Mouse (Mus musculus): ENCODE data around the gene Ptprn2. TPM values are rescaled to one million over a fixed set of nuclear protein-coding genes. Genes with fewer than 3 reads are reported as not detected.

The Ptprn2 gene
- polyA plus RNA-seq, 1 experiment from 2014 or later, result 16.3 TPM

DNA sequence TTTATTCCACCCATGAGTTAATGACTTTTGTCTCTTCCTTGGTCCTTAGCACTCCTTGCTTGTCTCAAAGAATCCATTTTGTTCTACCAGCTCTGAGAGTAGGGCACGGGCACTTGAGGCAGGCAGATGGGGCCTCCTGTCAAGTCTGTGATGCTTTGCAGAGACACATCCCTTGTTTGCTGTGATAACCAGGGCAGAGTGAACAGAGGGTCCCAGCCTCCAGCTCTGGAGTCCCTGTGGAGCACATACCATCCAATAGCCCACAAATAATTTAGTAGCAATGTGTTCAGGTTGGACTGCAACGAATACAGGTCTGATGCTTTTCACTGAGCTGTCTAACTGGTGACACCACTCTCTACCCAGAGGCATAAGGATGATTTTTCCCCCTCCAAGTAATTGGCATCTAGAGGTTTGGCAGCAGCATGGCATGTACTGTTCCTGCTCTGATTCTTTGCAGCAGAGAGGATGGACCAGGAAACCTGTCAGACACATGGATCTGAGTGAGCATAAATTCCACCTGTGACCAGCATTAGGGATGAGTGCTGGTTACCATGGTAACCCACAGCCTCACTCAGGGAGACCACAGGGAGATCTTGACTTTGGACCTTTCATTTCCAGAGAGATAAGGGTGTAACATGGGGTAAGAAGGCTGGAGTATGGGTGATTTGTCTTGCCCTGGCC is 319.7 kb downstream of the Ptprn2 start:
- Histone ChIP-seq H3K4me2 (no peak overlapping the region), H3K4me3 (replicated peaks) (no peak overlapping the region), H3K27me3 (replicated peaks) (no peaks in the 10 kb centered on the region), H3K9ac (replicated peaks) (no peak overlapping the region), H3K4me1 (peaks cover 9% of the 10 kb centered on the region; the same call in 1 of the 2 replicates), H3K9me3 (replicated peaks) (no peaks in the 10 kb centered on the region), H3K27ac (replicated peaks) (no peak overlapping the region), H3K36me3 (no peaks in the 10 kb centered on the region)
- ATAC-seq (ENCODE audit: low FRiP score), result peak; percentile 31; the same call in 1 of the 2 replicates
- WGBS, result 48% methylated on average over 2 of the region's 2 CpGs

DNA sequence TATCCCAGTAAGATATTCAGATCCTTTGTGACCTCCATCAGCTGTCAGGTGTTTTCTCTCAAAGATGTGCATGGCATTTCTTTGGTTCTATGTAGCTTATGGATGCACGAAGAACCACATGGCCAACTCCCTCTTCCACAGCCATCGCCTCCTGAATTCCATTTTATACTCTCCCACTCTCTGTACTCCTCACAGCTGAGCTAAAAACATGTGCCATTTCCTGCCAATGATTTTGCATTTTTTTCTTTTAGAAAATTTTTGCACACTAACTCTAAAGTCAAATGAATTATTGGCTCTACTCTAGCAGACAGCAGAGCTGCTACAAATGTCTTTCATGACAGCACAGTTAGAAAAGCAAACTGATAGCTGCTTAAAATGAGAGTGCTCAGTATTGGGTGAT is 320.6 kb downstream of the Ptprn2 start:
- 85% methylated on average over 2 of the region's 2 CpGs for WGBS
- Histone ChIP-seq H3K27me3 (replicated peaks) (no peaks in the 10 kb centered on the region), H3K36me3 (no peaks in the 10 kb centered on the region), H3K9me3 (replicated peaks) (no peaks in the 10 kb centered on the region), H3K9ac (replicated peaks) (no peak overlapping the region), H3K4me2 (no peak overlapping the region), H3K4me3 (replicated peaks) (no peak overlapping the region), H3K4me1 (peaks cover 9% of the 10 kb centered on the region; the same call in 1 of the 2 replicates), H3K27ac (replicated peaks) (no peak overlapping the region)
- no peak for ATAC-seq (ENCODE audit: low FRiP score)

DNA sequence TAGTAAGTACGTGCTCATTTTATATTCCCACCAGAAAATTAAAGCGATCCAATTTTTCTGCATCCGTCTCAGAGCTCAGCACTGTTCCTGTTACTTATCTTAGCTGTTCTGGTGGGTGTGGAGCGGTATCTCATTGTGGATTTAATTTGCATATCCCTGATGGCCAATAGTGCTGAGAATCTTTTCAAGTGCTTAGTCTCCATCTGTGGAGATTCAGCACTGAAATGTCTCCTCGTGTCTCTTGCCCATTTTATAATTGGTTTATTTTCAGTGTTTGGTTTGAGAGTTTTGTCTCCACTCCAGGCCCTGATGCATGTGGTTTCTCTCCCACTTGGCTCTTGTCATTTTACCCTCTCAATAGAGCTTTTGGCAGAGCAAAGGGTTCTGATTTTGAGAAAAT is 327.5 kb downstream of the Ptprn2 start:
- no peaks in the 10 kb centered on the region for H3K36me3 ChIP-seq
- H3K27ac ChIP-seq (replicated peaks), result no peak overlapping the region
- H3K4me3 ChIP-seq (replicated peaks), result no peak overlapping the region
- H3K27me3 ChIP-seq (replicated peaks), result no peaks in the 10 kb centered on the region
- no peak overlapping the region for H3K4me2 ChIP-seq
- no peaks in the 10 kb centered on the region for H3K9me3 ChIP-seq (replicated peaks)
- ATAC-seq (ENCODE audit: low FRiP score), result no peak
- H3K4me1 ChIP-seq, result no peaks in the 10 kb centered on the region
- H3K9ac ChIP-seq (replicated peaks), result no peak overlapping the region
- 44% methylated on average over 5 of the region's 5 CpGs for WGBS

DNA sequence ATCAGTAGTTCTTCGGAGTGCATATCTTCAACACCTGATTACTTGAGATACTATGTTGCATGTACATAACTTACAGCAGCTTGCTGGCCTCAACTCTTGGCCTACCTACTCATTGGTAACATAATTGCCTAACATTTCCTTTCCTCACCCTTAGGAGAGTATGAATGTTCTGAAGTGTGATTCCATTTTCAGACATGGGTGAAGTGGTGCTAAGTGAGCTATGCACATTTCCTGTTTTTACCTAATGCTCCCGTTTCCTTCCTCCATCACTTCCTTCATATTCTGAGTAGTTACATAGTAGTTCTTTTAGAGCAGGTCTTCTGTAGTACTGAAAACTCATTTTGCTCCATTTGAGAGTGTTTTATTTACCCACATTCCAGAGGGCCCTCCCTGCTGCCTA is 334.3 kb downstream of the Ptprn2 start:
- no peak overlapping the region for H3K4me2 ChIP-seq
- no peaks in the 10 kb centered on the region for H3K36me3 ChIP-seq
- no peak overlapping the region for H3K9ac ChIP-seq (replicated peaks)
- H3K4me3 ChIP-seq (replicated peaks), result no peak overlapping the region
- 86% methylated on average over 2 of the region's 2 CpGs for WGBS
- H3K27ac ChIP-seq (replicated peaks), result no peak overlapping the region
- ATAC-seq (ENCODE audit: low FRiP score), result no peak
- no peaks in the 10 kb centered on the region for H3K9me3 ChIP-seq (replicated peaks)
- H3K4me1 ChIP-seq, result 0 out of 2 replicates have a peak, but pooled peaks cover 3% of the 10 kb centered on the region
- H3K27me3 ChIP-seq (replicated peaks), result no peaks in the 10 kb centered on the region

DNA sequence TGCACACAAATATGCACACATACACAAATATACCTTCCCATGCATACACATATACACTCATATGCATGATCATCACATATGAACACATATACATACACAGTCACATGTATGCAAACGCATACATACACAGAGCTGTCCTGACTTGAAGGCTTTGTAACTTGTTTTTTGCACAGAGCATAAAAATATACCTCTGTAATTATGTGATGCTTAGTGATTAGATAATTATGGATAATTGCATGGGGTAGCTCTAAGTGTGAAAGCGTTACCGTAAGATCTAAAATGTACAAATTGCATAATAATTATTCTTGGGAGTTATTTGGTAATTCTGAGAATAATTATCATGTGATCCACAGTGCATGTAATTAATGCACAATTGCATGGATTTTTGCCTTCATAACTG is 337.8 kb downstream of the Ptprn2 start:
- Histone ChIP-seq H3K4me2 (no peak overlapping the region), H3K36me3 (no peaks in the 10 kb centered on the region), H3K9ac (replicated peaks) (no peak overlapping the region), H3K27ac (replicated peaks) (no peak overlapping the region), H3K9me3 (replicated peaks) (no peaks in the 10 kb centered on the region), H3K4me3 (replicated peaks) (no peak overlapping the region), H3K4me1 (0 out of 2 replicates have a peak, but pooled peaks cover 3% of the 10 kb centered on the region), H3K27me3 (replicated peaks) (no peaks in the 10 kb centered on the region)
- 0 out of 2 replicates have a peak, but pooled peaks have one; percentile 41 for ATAC-seq (ENCODE audit: low FRiP score)
- 58% methylated on average over 3 of the region's 3 CpGs for WGBS

DNA sequence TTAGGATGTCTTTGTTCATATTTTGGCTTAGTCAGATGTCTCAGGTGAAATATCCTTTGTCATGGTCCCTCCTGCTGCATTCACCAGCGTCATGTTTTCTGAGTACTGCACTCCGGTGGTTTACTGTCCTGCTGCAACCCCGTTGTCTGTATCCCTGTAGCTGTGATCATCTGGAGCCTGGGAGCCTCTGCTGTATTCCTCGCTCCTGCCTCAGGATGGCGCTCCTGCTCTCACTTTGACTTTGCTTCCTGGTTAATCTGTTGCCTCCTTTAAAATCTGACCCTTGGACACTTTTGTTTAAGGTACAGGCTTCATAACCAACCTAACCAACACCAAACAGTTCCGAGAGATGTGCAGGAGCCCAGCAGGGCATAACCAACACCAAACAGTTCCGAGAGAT is 342.2 kb downstream of the Ptprn2 start:
- no peaks in the 10 kb centered on the region for H3K36me3 ChIP-seq
- H3K4me3 ChIP-seq (replicated peaks), result no peak overlapping the region
- WGBS, result 33% methylated on average over 7 of the region's 7 CpGs
- H3K27ac ChIP-seq (replicated peaks), result no peak overlapping the region
- ATAC-seq (ENCODE audit: low FRiP score), result no peak
- H3K9ac ChIP-seq (replicated peaks), result no peak overlapping the region
- H3K9me3 ChIP-seq (replicated peaks), result no peaks in the 10 kb centered on the region
- H3K4me1 ChIP-seq, result 0 out of 2 replicates have a peak, but pooled peaks cover 3% of the 10 kb centered on the region
- H3K27me3 ChIP-seq (replicated peaks), result no peaks in the 10 kb centered on the region
- no peak overlapping the region for H3K4me2 ChIP-seq

DNA sequence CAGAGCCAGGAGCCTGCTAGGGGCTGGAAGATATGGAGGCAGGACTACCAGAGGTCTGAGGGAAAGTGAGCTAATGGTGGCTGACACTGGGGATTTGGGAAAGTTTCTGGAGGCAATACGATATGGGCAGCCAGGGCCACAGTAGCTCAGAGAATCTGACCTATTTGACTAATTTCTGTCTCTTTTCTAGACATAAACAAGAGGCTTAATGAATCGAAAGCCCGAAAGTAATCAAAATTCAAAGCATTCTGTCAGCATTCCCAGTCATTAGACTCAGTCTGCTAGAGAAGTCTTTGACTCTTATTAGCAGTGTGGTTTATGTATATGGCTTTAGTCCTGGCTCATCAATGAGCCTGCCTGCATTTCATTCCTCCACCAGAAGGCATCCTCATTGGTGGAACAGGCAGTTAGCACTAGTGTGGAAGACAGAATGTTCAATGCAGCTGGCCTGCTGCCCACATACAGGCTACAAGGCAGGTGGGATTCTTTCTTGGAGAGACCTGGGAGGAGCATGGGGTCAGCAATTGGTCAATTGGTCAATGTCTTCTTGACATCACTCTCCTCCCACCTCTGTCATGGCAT is 353.2 kb downstream of the Ptprn2 start:
- H3K36me3 ChIP-seq, result no peaks in the 10 kb centered on the region
- H3K4me2 ChIP-seq, result no peak overlapping the region

DNA sequence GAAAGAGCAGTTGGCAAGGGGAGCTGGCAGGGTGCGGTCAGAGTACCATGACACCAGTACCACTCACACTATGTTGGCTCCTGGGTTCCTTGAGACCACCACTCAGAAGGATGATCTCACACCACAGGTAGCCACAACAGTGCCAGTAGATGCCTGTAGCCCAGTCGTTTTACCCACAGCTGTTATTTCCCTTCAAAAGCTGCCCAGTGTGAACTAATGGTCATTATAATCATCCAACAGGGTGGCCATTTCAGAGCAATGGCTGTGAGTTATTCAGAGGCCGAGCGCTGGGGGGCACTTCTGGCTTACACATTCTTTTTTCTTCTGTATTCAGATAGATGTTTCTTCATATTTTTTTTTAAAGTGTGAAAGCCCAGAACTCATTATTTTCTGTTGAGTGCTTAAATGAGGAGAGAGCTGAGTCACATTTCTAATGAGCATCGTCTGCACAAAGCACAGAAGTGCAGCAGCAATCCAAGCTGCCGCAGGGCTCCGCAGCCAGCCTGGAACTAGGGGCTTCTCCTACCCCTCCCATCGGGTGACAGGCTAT is 357.3 kb downstream of the Ptprn2 start:
- Histone ChIP-seq H3K4me2 (no peak overlapping the region), H3K9me3 (replicated peaks) (no peaks in the 10 kb centered on the region), H3K27me3 (replicated peaks) (no peaks in the 10 kb centered on the region), H3K27ac (replicated peaks) (no peak overlapping the region; the same call in 1 of the 2 replicates), H3K36me3 (no peaks in the 10 kb centered on the region), H3K4me1 (0 out of 2 replicates have a peak, but pooled peaks cover 8% of the 10 kb centered on the region), H3K4me3 (replicated peaks) (no peak overlapping the region), H3K9ac (replicated peaks) (no peak overlapping the region)
- 48% methylated on average over 8 of the region's 8 CpGs for WGBS
- peak; percentile 55; the same call in 1 of the 2 replicates for ATAC-seq (ENCODE audit: low FRiP score)

More for the DNA sequence above, 353.2 kb downstream of the Ptprn2 start:
- no peak for ATAC-seq (ENCODE audit: low FRiP score)
- no peak overlapping the region for H3K4me3 ChIP-seq (replicated peaks)
- H3K4me1 ChIP-seq, result 0 out of 2 replicates have a peak, but pooled peaks cover 8% of the 10 kb centered on the region
- H3K27me3 ChIP-seq (replicated peaks), result no peaks in the 10 kb centered on the region
- no peak overlapping the region for H3K27ac ChIP-seq (replicated peaks)
- H3K9ac ChIP-seq (replicated peaks), result no peak overlapping the region
- WGBS, result 57% methylated on average over 3 of the region's 3 CpGs
- no peaks in the 10 kb centered on the region for H3K9me3 ChIP-seq (replicated peaks)

DNA sequence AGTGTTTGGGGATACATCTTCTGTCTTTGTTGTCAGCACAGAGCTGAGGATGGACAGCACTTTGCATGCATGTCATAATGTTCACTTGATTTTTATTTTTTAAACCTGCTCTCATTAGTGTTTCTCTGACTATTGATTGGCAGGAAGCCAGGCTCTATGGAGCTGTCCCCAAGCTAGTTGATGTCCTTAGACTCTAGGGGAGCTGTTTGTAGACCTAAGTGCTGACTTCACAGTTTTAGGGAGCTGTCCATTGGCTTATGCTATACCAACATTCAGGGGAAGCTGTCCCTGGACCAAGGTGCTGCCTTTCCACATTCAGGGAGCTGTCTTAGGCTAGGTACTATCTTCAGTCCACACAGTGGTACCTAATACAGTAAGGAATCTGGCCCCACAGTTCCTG is 360.7 kb downstream of the Ptprn2 start:
- no peaks in the 10 kb centered on the region for H3K36me3 ChIP-seq
- no peak overlapping the region for H3K4me3 ChIP-seq (replicated peaks)
- no peaks in the 10 kb centered on the region for H3K27me3 ChIP-seq (replicated peaks)
- no peak for ATAC-seq (ENCODE audit: low FRiP score)
- no peaks in the 10 kb centered on the region for H3K9me3 ChIP-seq (replicated peaks)
- H3K4me1 ChIP-seq, result 0 out of 2 replicates have a peak, but pooled peaks cover 5% of the 10 kb centered on the region
- no peak overlapping the region for H3K4me2 ChIP-seq
- no peak overlapping the region for H3K27ac ChIP-seq (replicated peaks)
- no peak overlapping the region for H3K9ac ChIP-seq (replicated peaks)

DNA sequence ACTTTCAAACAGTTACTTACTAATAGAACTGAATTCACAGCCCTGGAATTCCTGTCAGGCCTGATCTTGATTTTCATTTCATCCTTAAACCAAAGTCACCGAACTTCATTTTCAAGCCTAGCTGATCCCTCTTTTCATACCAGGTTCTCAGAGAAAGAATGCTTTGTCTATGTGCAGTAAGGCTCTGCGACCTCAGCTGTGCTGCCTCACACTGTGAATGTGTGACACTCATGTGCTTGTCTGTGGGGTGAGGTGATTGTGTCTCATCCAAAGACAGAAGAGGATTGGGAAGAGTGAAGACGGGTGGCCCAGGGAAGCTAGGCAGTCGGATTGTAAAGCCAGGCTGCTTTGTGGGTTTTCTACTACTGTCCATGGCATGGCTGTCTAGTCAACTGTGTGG is 361.5 kb downstream of the Ptprn2 start:
- Histone ChIP-seq H3K27me3 (replicated peaks) (no peaks in the 10 kb centered on the region), H3K9ac (replicated peaks) (no peak overlapping the region), H3K4me2 (no peak overlapping the region), H3K4me1 (0 out of 2 replicates have a peak, but pooled peaks cover 5% of the 10 kb centered on the region), H3K9me3 (replicated peaks) (no peaks in the 10 kb centered on the region), H3K36me3 (no peaks in the 10 kb centered on the region), H3K4me3 (replicated peaks) (no peak overlapping the region), H3K27ac (replicated peaks) (no peak overlapping the region)
- no peak for ATAC-seq (ENCODE audit: low FRiP score)
- 70% methylated on average over 4 of the region's 4 CpGs for WGBS

DNA sequence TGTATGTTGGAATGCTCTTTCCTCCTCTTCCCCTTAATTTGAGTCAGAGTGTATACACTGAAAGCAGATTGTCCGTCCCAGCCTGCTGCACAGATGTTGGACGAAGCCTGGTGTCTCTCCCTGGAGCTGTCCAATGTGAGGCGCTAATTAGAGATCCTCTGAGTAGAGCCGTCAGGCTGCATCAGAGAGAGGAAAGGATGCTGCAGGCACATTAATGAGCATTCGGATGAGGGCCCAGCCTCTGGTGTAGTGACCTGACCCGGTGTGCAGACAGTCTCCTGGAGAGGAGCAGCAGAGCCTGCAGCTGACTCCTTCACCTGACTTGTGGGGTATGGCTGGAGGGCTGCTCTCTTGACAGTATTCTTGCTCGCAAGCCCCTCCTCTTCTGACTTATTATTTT is 370.8 kb downstream of the Ptprn2 start:
- no peaks in the 10 kb centered on the region for H3K27me3 ChIP-seq (replicated peaks)
- no peak overlapping the region for H3K4me3 ChIP-seq (replicated peaks)
- 63% methylated on average over 7 of the region's 7 CpGs for WGBS
- ATAC-seq (ENCODE audit: low FRiP score), result no peak
- H3K36me3 ChIP-seq, result no peaks in the 10 kb centered on the region
- H3K9ac ChIP-seq (replicated peaks), result no peak overlapping the region
- H3K27ac ChIP-seq (replicated peaks), result no peak overlapping the region
- H3K4me1 ChIP-seq, result no peaks in the 10 kb centered on the region
- H3K9me3 ChIP-seq (replicated peaks), result no peaks in the 10 kb centered on the region
- no peak overlapping the region for H3K4me2 ChIP-seq

All from neural tube, embryonic 15.5 days (tissue).